Mouse (Mus musculus): ENCODE data around the gene Gm21954. TPM values are rescaled to one million over a fixed set of nuclear protein-coding genes. Genes with fewer than 3 reads are reported as not detected.

The Gm21954 gene
- polyA plus RNA-seq, 1 experiment, result not detected

- peak; percentile 97 for DNase-seq (ENCODE audit: low read depth)
- TF ChIP-seq CTCF (IDR thresholded peaks at IDR 0.05; ENCODE audit: borderline replicate concordance, extremely low read depth, insufficient read depth, insufficient read length) (no peak), POLR2A (IDR thresholded peaks at IDR 0.05; ENCODE audit: borderline replicate concordance, extremely low read depth, insufficient read depth, insufficient read length, poor library complexity, severe bottlenecking) (no peak)
Measured at GRCm38 (mm10) chr3:55461685-55462655, 10.0 kb downstream of the Gm21954 start.

GRCm38 (mm10) chr3:55461092-55461491, 10.9 kb downstream of the Gm21954 start:
- DNase-seq (ENCODE audit: low read depth), result peak; percentile 43

GRCm38 (mm10) chr3:55452464-55452863, 19.5 kb downstream of the Gm21954 start:
- no peak for DNase-seq (ENCODE audit: low read depth)
- TF ChIP-seq CTCF (IDR thresholded peaks at IDR 0.05; ENCODE audit: borderline replicate concordance, extremely low read depth, insufficient read depth, insufficient read length) (no peak), POLR2A (IDR thresholded peaks at IDR 0.05; ENCODE audit: borderline replicate concordance, extremely low read depth, insufficient read depth, insufficient read length, poor library complexity, severe bottlenecking) (no peak)

More at GRCm38 (mm10) chr3:55461092-55461491, 10.9 kb downstream of the Gm21954 start:
- TF ChIP-seq POLR2A (IDR thresholded peaks at IDR 0.05; ENCODE audit: borderline replicate concordance, extremely low read depth, insufficient read depth, insufficient read length, poor library complexity, severe bottlenecking), result no peak
- no peak for TF ChIP-seq CTCF (IDR thresholded peaks at IDR 0.05; ENCODE audit: borderline replicate concordance, extremely low read depth, insufficient read depth, insufficient read length)

GRCm38 (mm10) chr3:55451877-55452276, 20.1 kb downstream of the Gm21954 start:
- DNase-seq (ENCODE audit: low read depth), result no peak
- TF ChIP-seq CTCF (IDR thresholded peaks at IDR 0.05; ENCODE audit: borderline replicate concordance, extremely low read depth, insufficient read depth, insufficient read length) (no peak), POLR2A (IDR thresholded peaks at IDR 0.05; ENCODE audit: borderline replicate concordance, extremely low read depth, insufficient read depth, insufficient read length, poor library complexity, severe bottlenecking) (no peak)

GRCm38 (mm10) chr3:55451035-55451434, 21.0 kb downstream of the Gm21954 start:
- no peak for TF ChIP-seq POLR2A (IDR thresholded peaks at IDR 0.05; ENCODE audit: borderline replicate concordance, extremely low read depth, insufficient read depth, insufficient read length, poor library complexity, severe bottlenecking)
- no peak for TF ChIP-seq CTCF (IDR thresholded peaks at IDR 0.05; ENCODE audit: borderline replicate concordance, extremely low read depth, insufficient read depth, insufficient read length)
- no peak for DNase-seq (ENCODE audit: low read depth)

GRCm38 (mm10) chr3:55449148-55449547, 22.9 kb downstream of the Gm21954 start:
- peak; percentile 40; the same call in 1 of the 2 replicates for TF ChIP-seq CTCF (IDR thresholded peaks at IDR 0.05; ENCODE audit: borderline replicate concordance, extremely low read depth, insufficient read depth, insufficient read length)
- TF ChIP-seq POLR2A (IDR thresholded peaks at IDR 0.05; ENCODE audit: borderline replicate concordance, extremely low read depth, insufficient read depth, insufficient read length, poor library complexity, severe bottlenecking), result no peak
- DNase-seq (ENCODE audit: low read depth), result no peak

- TF ChIP-seq CTCF (IDR thresholded peaks at IDR 0.05; ENCODE audit: borderline replicate concordance, extremely low read depth, insufficient read depth, insufficient read length), result no peak
- no peak for TF ChIP-seq POLR2A (IDR thresholded peaks at IDR 0.05; ENCODE audit: borderline replicate concordance, extremely low read depth, insufficient read depth, insufficient read length, poor library complexity, severe bottlenecking)
- DNase-seq (ENCODE audit: low read depth), result peak; percentile 87
Measured at GRCm38 (mm10) chr3:55447486-55448460, 24.2 kb downstream of the Gm21954 start.

GRCm38 (mm10) chr3:55446681-55447080, 25.3 kb downstream of the Gm21954 start:
- DNase-seq (ENCODE audit: low read depth), result no peak
- no peak for TF ChIP-seq POLR2A (IDR thresholded peaks at IDR 0.05; ENCODE audit: borderline replicate concordance, extremely low read depth, insufficient read depth, insufficient read length, poor library complexity, severe bottlenecking)

GRCm38 (mm10) chr3:55443725-55444124, 28.3 kb downstream of the Gm21954 start:
- DNase-seq (ENCODE audit: low read depth), result peak; percentile 45
- TF ChIP-seq CTCF (IDR thresholded peaks at IDR 0.05; ENCODE audit: borderline replicate concordance, extremely low read depth, insufficient read depth, insufficient read length) (no peak), POLR2A (IDR thresholded peaks at IDR 0.05; ENCODE audit: borderline replicate concordance, extremely low read depth, insufficient read depth, insufficient read length, poor library complexity, severe bottlenecking) (no peak)

- TF ChIP-seq CTCF (IDR thresholded peaks at IDR 0.05; ENCODE audit: borderline replicate concordance, extremely low read depth, insufficient read depth, insufficient read length) (no peak), POLR2A (IDR thresholded peaks at IDR 0.05; ENCODE audit: borderline replicate concordance, extremely low read depth, insufficient read depth, insufficient read length, poor library complexity, severe bottlenecking) (no peak)
- no peak for DNase-seq (ENCODE audit: low read depth)
Measured at GRCm38 (mm10) chr3:55443271-55443670, 28.7 kb downstream of the Gm21954 start.

All from brain, embryonic 14.5 days (tissue).